Mouse (Mus musculus): ENCODE data around the gene Clip3. TPM values are rescaled to one million over a fixed set of nuclear protein-coding genes. Genes with fewer than 3 reads are reported as not detected.

The Clip3 gene
- polyA plus RNA-seq, 1 experiment from 2014 or later, result 89.7 TPM

GRCm38 (mm10) chr7:30320946-30321345 is 29.4 kb downstream of the Clip3 start:
- ATAC-seq (ENCODE audit: low FRiP score), result no peak
- peak overlapping the region; percentile 80 for H3K9ac ChIP-seq (replicated peaks)
- H3K4me2 ChIP-seq, result peak overlapping the region; percentile 79
- H3K27ac ChIP-seq (replicated peaks), result no peak overlapping the region
- H3K9me3 ChIP-seq (replicated peaks), result no peaks in the 10 kb centered on the region
- peaks cover 18% of the 10 kb centered on the region for H3K4me1 ChIP-seq
- peaks cover 7% of the 10 kb centered on the region; the same call in 1 of the 2 replicates for H3K27me3 ChIP-seq (replicated peaks)
- peak overlapping the region; percentile 91 for H3K4me3 ChIP-seq (replicated peaks)
- peaks cover 4% of the 10 kb centered on the region; the same call in 1 of the 2 replicates for H3K36me3 ChIP-seq
- WGBS, result 84% methylated on average over 2 of the region's 2 CpGs

GRCm38 (mm10) chr7:30321539-30322284 is 30.2 kb downstream of the Clip3 start, which contains the start of gene E130208F15Rik:
Gene E130208F15Rik (plus strand): TSS chr7:30321740.
- peak; percentile 70 for ATAC-seq (ENCODE audit: low FRiP score)
- WGBS, result under 1% methylated on average over 59 of the region's 63 CpGs
- Histone ChIP-seq H3K9ac (replicated peaks) (peak within 1 kb of the TSS; percentile 80), H3K36me3 (peaks cover 4% of the 10 kb centered on the region; the same call in 1 of the 2 replicates), H3K4me2 (peak within 1 kb of the TSS; percentile 79), H3K27ac (replicated peaks) (peak within 1 kb of the TSS; percentile 90), H3K9me3 (replicated peaks) (no peaks in the 10 kb centered on the region), H3K4me3 (replicated peaks) (peak within 1 kb of the TSS; percentile 91), H3K27me3 (replicated peaks) (peaks cover 7% of the 10 kb centered on the region; the same call in 1 of the 2 replicates), H3K4me1 (peaks cover 18% of the 10 kb centered on the region)

GRCm38 (mm10) chr7:30322285-30322667 is 30.7 kb downstream of the Clip3 start:
- Histone ChIP-seq H3K4me2 (peak overlapping the region; percentile 79), H3K4me1 (peaks cover 18% of the 10 kb centered on the region), H3K4me3 (replicated peaks) (peak overlapping the region; percentile 91), H3K36me3 (peaks cover 3% of the 10 kb centered on the region; the same call in 1 of the 2 replicates), H3K9ac (replicated peaks) (peak overlapping the region; percentile 80), H3K27ac (replicated peaks) (peak overlapping the region; percentile 90), H3K9me3 (replicated peaks) (no peaks in the 10 kb centered on the region), H3K27me3 (replicated peaks) (peaks cover 7% of the 10 kb centered on the region; the same call in 1 of the 2 replicates)
- peak; percentile 99 for ATAC-seq (ENCODE audit: low FRiP score)
- WGBS, result under 1% methylated on average over 20 of the region's 20 CpGs

- Histone ChIP-seq H3K9ac (replicated peaks) (peak overlapping the region; percentile 21; the same call in 1 of the 2 replicates), H3K36me3 (no peaks in the 10 kb centered on the region), H3K4me2 (peak overlapping the region; percentile 79), H3K9me3 (replicated peaks) (no peaks in the 10 kb centered on the region), H3K4me3 (replicated peaks) (peak overlapping the region; percentile 91), H3K27ac (replicated peaks) (peak overlapping the region; percentile 71; the same call in 1 of the 2 replicates), H3K4me1 (peaks cover 18% of the 10 kb centered on the region), H3K27me3 (replicated peaks) (peaks cover 7% of the 10 kb centered on the region; the same call in 1 of the 2 replicates)
- 37% methylated on average over 6 of the region's 6 CpGs for WGBS
- no peak for ATAC-seq (ENCODE audit: low FRiP score)
Measured at GRCm38 (mm10) chr7:30322865-30323264, 31.3 kb downstream of the Clip3 start.

GRCm38 (mm10) chr7:30323795-30324194 is 32.3 kb downstream of the Clip3 start, which contains the start of gene Sdhaf1:
Gene Sdhaf1 (minus strand): TSS chr7:30323895.
- ATAC-seq (ENCODE audit: low FRiP score), result no peak
- Histone ChIP-seq H3K27ac (replicated peaks) (peak within 1 kb of the TSS; percentile 71; the same call in 1 of the 2 replicates), H3K9ac (replicated peaks) (peak within 1 kb of the TSS; percentile 21; the same call in 1 of the 2 replicates), H3K4me2 (peak within 1 kb of the TSS; percentile 79), H3K36me3 (no peaks in the 10 kb centered on the region), H3K27me3 (replicated peaks) (peaks cover 7% of the 10 kb centered on the region; the same call in 1 of the 2 replicates), H3K9me3 (replicated peaks) (no peaks in the 10 kb centered on the region), H3K4me1 (peaks cover 18% of the 10 kb centered on the region), H3K4me3 (replicated peaks) (peak within 1 kb of the TSS; percentile 91)
- WGBS, result 78% methylated on average over 3 of the region's 3 CpGs

- ATAC-seq (ENCODE audit: low FRiP score), result no peak
- Histone ChIP-seq H3K9me3 (replicated peaks) (no peaks in the 10 kb centered on the region), H3K27me3 (replicated peaks) (peaks cover 10% of the 10 kb centered on the region; the same call in 1 of the 2 replicates), H3K36me3 (no peaks in the 10 kb centered on the region), H3K4me1 (peaks cover 18% of the 10 kb centered on the region), H3K9ac (replicated peaks) (no peak overlapping the region), H3K4me3 (replicated peaks) (no peak overlapping the region), H3K27ac (replicated peaks) (no peak overlapping the region), H3K4me2 (no peak overlapping the region)
- WGBS, result 88% methylated on average over 5 of the region's 5 CpGs
Measured at GRCm38 (mm10) chr7:30324300-30324944, 32.9 kb downstream of the Clip3 start.

- H3K9me3 ChIP-seq (replicated peaks), result no peaks in the 10 kb centered on the region
- no peak overlapping the region for H3K4me3 ChIP-seq (replicated peaks)
- H3K4me2 ChIP-seq, result no peak overlapping the region
- no peak for ATAC-seq (ENCODE audit: low FRiP score)
- no peaks in the 10 kb centered on the region for H3K36me3 ChIP-seq
- H3K27me3 ChIP-seq (replicated peaks), result peaks cover 10% of the 10 kb centered on the region; the same call in 1 of the 2 replicates
- WGBS, result 55% methylated on average over 2 of the region's 2 CpGs
- H3K9ac ChIP-seq (replicated peaks), result no peak overlapping the region
- H3K4me1 ChIP-seq, result peaks cover 18% of the 10 kb centered on the region
- H3K27ac ChIP-seq (replicated peaks), result no peak overlapping the region
Measured at GRCm38 (mm10) chr7:30325364-30325763, 33.8 kb downstream of the Clip3 start.

GRCm38 (mm10) chr7:30326427-30326826 is 34.9 kb downstream of the Clip3 start:
- no peak overlapping the region for H3K27ac ChIP-seq (replicated peaks)
- peaks cover 13% of the 10 kb centered on the region for H3K4me1 ChIP-seq
- ATAC-seq (ENCODE audit: low FRiP score), result no peak
- peaks cover 10% of the 10 kb centered on the region; the same call in 1 of the 2 replicates for H3K27me3 ChIP-seq (replicated peaks)
- H3K4me3 ChIP-seq (replicated peaks), result no peak overlapping the region
- H3K36me3 ChIP-seq, result no peaks in the 10 kb centered on the region
- H3K9ac ChIP-seq (replicated peaks), result no peak overlapping the region
- H3K9me3 ChIP-seq (replicated peaks), result no peaks in the 10 kb centered on the region
- no peak overlapping the region for H3K4me2 ChIP-seq

- WGBS, result 42% methylated on average over 15 of the region's 15 CpGs
- no peak for ATAC-seq (ENCODE audit: low FRiP score)
- no peaks in the 10 kb centered on the region for H3K36me3 ChIP-seq
- H3K27ac ChIP-seq (replicated peaks), result no peak overlapping the region
- peaks cover 10% of the 10 kb centered on the region; the same call in 1 of the 2 replicates for H3K27me3 ChIP-seq (replicated peaks)
- no peaks in the 10 kb centered on the region for H3K9me3 ChIP-seq (replicated peaks)
- no peak overlapping the region for H3K9ac ChIP-seq (replicated peaks)
- peaks cover 18% of the 10 kb centered on the region for H3K4me1 ChIP-seq
- H3K4me3 ChIP-seq (replicated peaks), result no peak overlapping the region
- no peak overlapping the region for H3K4me2 ChIP-seq
Measured at GRCm38 (mm10) chr7:30327140-30327539, 35.6 kb downstream of the Clip3 start.

GRCm38 (mm10) chr7:30328379-30328778 is 36.9 kb downstream of the Clip3 start:
- Histone ChIP-seq H3K4me2 (no peak overlapping the region), H3K4me3 (replicated peaks) (no peak overlapping the region), H3K27me3 (replicated peaks) (peaks cover 10% of the 10 kb centered on the region; the same call in 1 of the 2 replicates), H3K9ac (replicated peaks) (no peak overlapping the region), H3K9me3 (replicated peaks) (no peaks in the 10 kb centered on the region), H3K27ac (replicated peaks) (no peak overlapping the region), H3K4me1 (peaks cover 23% of the 10 kb centered on the region), H3K36me3 (no peaks in the 10 kb centered on the region)
- ATAC-seq (ENCODE audit: low FRiP score), result no peak
- 31% methylated on average over 10 of the region's 10 CpGs for WGBS

- ATAC-seq (ENCODE audit: low FRiP score), result peak; percentile 94
- H3K9me3 ChIP-seq (replicated peaks), result no peaks in the 10 kb centered on the region
Measured at GRCm38 (mm10) chr7:30331887-30332286, 40.4 kb downstream of the Clip3 start.

More at GRCm38 (mm10) chr7:30331887-30332286, 40.4 kb downstream of the Clip3 start:
- Histone ChIP-seq H3K27ac (replicated peaks) (peak overlapping the region; percentile 49), H3K36me3 (no peaks in the 10 kb centered on the region), H3K4me3 (replicated peaks) (peak overlapping the region; percentile 29), H3K4me1 (peaks cover 37% of the 10 kb centered on the region), H3K4me2 (peak overlapping the region; percentile 56), H3K27me3 (replicated peaks) (peaks cover 24% of the 10 kb centered on the region), H3K9ac (replicated peaks) (no peak overlapping the region)
- WGBS, result 2% methylated on average over 13 of the region's 13 CpGs

Measured in neural tube, embryonic 15.5 days (tissue).